Mouse (Mus musculus): ENCODE measurements at regions not wholly inside any gene's neighbourhood (a gene's known extent, or its start where the extent isn't known, plus 50 kb on each side); places are given as distances from the start of the nearest gene placed in this dataset.
A peak's percentile ranks its signal among the peaks of the same experiment; 100 is the strongest.

GRCm38 (mm10) chr10:72762964-72763363 is 108.3 kb downstream of the Zwint start:
- ATAC-seq (replicated peaks; ENCODE audit: insufficient number of reproducible peaks, insufficient read depth, low FRiP score, low read depth): no peak
- no peaks in the 10 kb centered on the region for H3K9me3 ChIP-seq (replicated peaks)
- WGBS: 68% methylated on average over 6 of the region's 6 CpGs

GRCm38 (mm10) chr10:72778356-72778755 is 123.7 kb downstream of the Zwint start:
- no peaks in the 10 kb centered on the region for H3K4me1 ChIP-seq (replicated peaks)
- H3K27me3 ChIP-seq: no peaks in the 10 kb centered on the region
- H3K36me3 ChIP-seq: no peaks in the 10 kb centered on the region
- no peaks in the 10 kb centered on the region for H3K9me3 ChIP-seq (replicated peaks)
- no peak overlapping the region for H3K4me2 ChIP-seq
- WGBS: 25% methylated on average over 3 of the region's 3 CpGs
- ATAC-seq (replicated peaks; ENCODE audit: insufficient number of reproducible peaks, insufficient read depth, low FRiP score, low read depth): 0 out of 2 replicates have a peak, but pooled peaks have one; percentile 43
- no peak overlapping the region for H3K4me3 ChIP-seq
- no peak overlapping the region for H3K27ac ChIP-seq
- no peak overlapping the region for H3K9ac ChIP-seq

More at GRCm38 (mm10) chr10:72762964-72763363, 108.3 kb downstream of the Zwint start:
- H3K4me1 ChIP-seq (replicated peaks): no peaks in the 10 kb centered on the region
- H3K9ac ChIP-seq: no peak overlapping the region
- H3K36me3 ChIP-seq: no peaks in the 10 kb centered on the region
- no peak overlapping the region for H3K27ac ChIP-seq
- H3K4me2 ChIP-seq: no peak overlapping the region
- H3K27me3 ChIP-seq: no peaks in the 10 kb centered on the region
- H3K4me3 ChIP-seq: no peak overlapping the region

GRCm38 (mm10) chr10:72811614-72812013 is 157.0 kb downstream of the Zwint start:
- no peaks in the 10 kb centered on the region for H3K27me3 ChIP-seq
- no peak for ATAC-seq (replicated peaks; ENCODE audit: insufficient number of reproducible peaks, insufficient read depth, low FRiP score, low read depth)
- 89% methylated on average over 8 of the region's 8 CpGs for WGBS
- no peaks in the 10 kb centered on the region for H3K4me1 ChIP-seq (replicated peaks)
- no peak overlapping the region for H3K4me3 ChIP-seq
- H3K9me3 ChIP-seq (replicated peaks): no peaks in the 10 kb centered on the region
- H3K36me3 ChIP-seq: no peaks in the 10 kb centered on the region
- H3K4me2 ChIP-seq: no peak overlapping the region
- H3K9ac ChIP-seq: no peak overlapping the region
- H3K27ac ChIP-seq: no peak overlapping the region

- Histone ChIP-seq H3K36me3 (no peaks in the 10 kb centered on the region), H3K9ac (no peak overlapping the region), H3K27me3 (no peaks in the 10 kb centered on the region), H3K4me1 (replicated peaks) (no peaks in the 10 kb centered on the region), H3K27ac (no peak overlapping the region), H3K9me3 (replicated peaks) (no peaks in the 10 kb centered on the region), H3K4me2 (no peak overlapping the region), H3K4me3 (no peak overlapping the region)
- ATAC-seq (replicated peaks; ENCODE audit: insufficient number of reproducible peaks, insufficient read depth, low FRiP score, low read depth): no peak
- WGBS: 70% methylated on average over 1 of the region's 1 CpGs
Observed at GRCm38 (mm10) chr10:72847358-72848082, 192.9 kb downstream of the Zwint start.

- ATAC-seq (replicated peaks; ENCODE audit: insufficient number of reproducible peaks, insufficient read depth, low FRiP score, low read depth): no peak
- 26% methylated on average over 1 of the region's 1 CpGs for whole genome bisulfite sequencing
- Histone ChIP-seq H3K4me3 (no peak overlapping the region), H3K9me3 (replicated peaks) (no peaks in the 10 kb centered on the region), H3K36me3 (no peaks in the 10 kb centered on the region), H3K27ac (no peak overlapping the region), H3K4me2 (no peak overlapping the region), H3K9ac (no peak overlapping the region), H3K27me3 (no peaks in the 10 kb centered on the region), H3K4me1 (replicated peaks) (no peaks in the 10 kb centered on the region)
Observed at GRCm38 (mm10) chr10:72867956-72868355, 213.3 kb downstream of the Zwint start.
